Mouse (Mus musculus): ENCODE measurements around the gene Plagl2.

- TF ChIP-seq POLR2A (IDR thresholded peaks at IDR 0.05; ENCODE audit: low read depth, low read length) (no peak), ZKSCAN1 (IDR thresholded peaks at IDR 0.05; ENCODE audit: borderline replicate concordance, low read depth, low read length) (no peak), USF1 (IDR thresholded peaks at IDR 0.05; ENCODE audit: low read depth, low read length) (no peak), NELFE (IDR thresholded peaks at IDR 0.05; ENCODE audit: low read depth, low read length) (no peak), E2F4 (IDR thresholded peaks at IDR 0.05; ENCODE audit: insufficient replicate concordance, low read depth, low read length) (no peak), HCFC1 (IDR thresholded peaks at IDR 0.05; ENCODE audit: low read depth, low read length) (no peak)
Measured at GRCm38 (mm10) chr2:153286524-153286923, 45.3 kb upstream of the Plagl2 start.
